In the genomic region with DNA sequence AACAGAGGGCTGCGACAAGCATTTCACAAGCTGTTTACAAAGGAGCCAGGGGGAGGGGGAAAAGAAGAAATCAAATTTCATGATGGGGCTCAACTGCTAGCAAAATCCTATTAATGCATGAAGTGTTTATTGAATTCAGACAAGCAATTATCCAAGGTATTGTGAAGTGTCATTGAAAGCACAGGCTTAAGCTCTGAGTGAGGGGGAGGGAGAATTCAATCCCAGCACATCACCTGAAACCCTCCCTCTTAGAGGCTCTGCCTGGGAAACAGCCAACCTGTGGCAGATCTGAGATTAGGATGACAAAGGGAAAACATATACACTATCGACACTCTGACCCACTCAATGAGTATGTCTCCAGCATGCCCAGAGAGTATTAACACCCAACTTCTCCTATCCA, we compare ENCODE assay signal across 24 mouse cellular contexts.
"Had no signal": no experiment of that assay in that cellular context is flagged by ENCODE, and none has a peak within 500 bp of the region (broad histone marks: within the 10 kb centered on the region; RNA-seq: fewer than 3 reads in every experiment).

No protein-coding gene starts in this region.

- H3K9me3 ChIP-seq: limb, embryonic 10.5 days; limb, embryonic 13.5 days; liver, embryonic 12.5 days; liver, embryonic 15.5 days; lung, embryonic 15.5 days; neural tube, embryonic 12.5 days; neural tube, embryonic 15.5 days had no signal

- ATAC-seq: liver, embryonic 12.5 days had no signal

- H3K9ac ChIP-seq: limb, embryonic 13.5 days; liver, embryonic 12.5 days; liver, embryonic 15.5 days; lung, embryonic 15.5 days; neural tube, embryonic 12.5 days; neural tube, embryonic 15.5 days had no signal

- H3K27ac ChIP-seq: kidney, postnatal 0 days; layer of hippocampus, adult 2 months; limb, embryonic 10.5 days; limb, embryonic 13.5 days; liver, embryonic 12.5 days; liver, embryonic 15.5 days; lung, embryonic 15.5 days; neural tube, embryonic 12.5 days; neural tube, embryonic 15.5 days; stomach, postnatal 0 days had no signal

- H3K27me3 ChIP-seq: liver, embryonic 12.5 days; liver, embryonic 15.5 days; lung, embryonic 15.5 days; megakaryocyte, embryonic 14.5 days; neural tube, embryonic 12.5 days; neural tube, embryonic 15.5 days had no signal

- H3K4me1 ChIP-seq: limb, embryonic 10.5 days; liver, embryonic 12.5 days; liver, embryonic 15.5 days; lung, embryonic 15.5 days; megakaryocyte, embryonic 14.5 days; neural tube, embryonic 12.5 days had no signal

- H3K4me3 ChIP-seq: layer of hippocampus, adult 2 months; limb, embryonic 10.5 days; limb, embryonic 13.5 days; liver, embryonic 12.5 days; liver, embryonic 15.5 days; lung, embryonic 15.5 days; megakaryocyte, embryonic 14.5 days; neural tube, embryonic 12.5 days; neural tube, embryonic 15.5 days had no signal

- H3K36me3 ChIP-seq: limb, embryonic 10.5 days; limb, embryonic 13.5 days; liver, embryonic 12.5 days; liver, embryonic 15.5 days; lung, embryonic 15.5 days; neural tube, embryonic 12.5 days; neural tube, embryonic 15.5 days had no signal

- DNase-seq: kidney, adult 2 months; kidney, postnatal 25 days; layer of hippocampus, adult 9-11 months; liver; lung, adult 18-20 months; lung, postnatal 10 days; lung, postnatal 36 days; right cerebral cortex, adult 18-20 months; right cerebral cortex, postnatal 14 days; right cerebral cortex, postnatal 4 days; thymus, adult 2 months; thymus, postnatal 14 days; thymus, postnatal 4 days had no signal

- H3K4me2 ChIP-seq: limb, embryonic 13.5 days; liver, embryonic 12.5 days; liver, embryonic 15.5 days; lung, embryonic 15.5 days; neural tube, embryonic 12.5 days; neural tube, embryonic 15.5 days had no signal
